Mouse (Mus musculus) WW6 (cell line): ENCODE results near the gene Greb1.
"Not testable (repeated sequence)": the region's sequence is repeated elsewhere in the genome, so short reads cannot be mapped to it uniquely, and the experiment has no call there.

Experiments
- DNase-seq: peaks from one replicate; pipeline ENCODE4 v3.0.0-alpha.2; 2013; ENCODE audit warnings: low read depth, low spot score

The Greb1 gene

GRCm38 (mm10) chr12:16695252-16695651 lies 105.4 kb downstream of the Greb1 start:
- DNase-seq = not testable (repeated sequence)

- no peak for DNase-seq
Measured at GRCm38 (mm10) chr12:16694783-16695182, 105.9 kb downstream of the Greb1 start.

- no peak for DNase-seq
Measured at GRCm38 (mm10) chr12:16690631-16691030, 110.1 kb downstream of the Greb1 start.

- DNase-seq = no peak
Measured at GRCm38 (mm10) chr12:16672246-16672645, 128.4 kb downstream of the Greb1 start.

- DNase-seq = no peak
Measured at GRCm38 (mm10) chr12:16669176-16669575, 131.5 kb downstream of the Greb1 start.

- peak; percentile 86 for DNase-seq
Measured at GRCm38 (mm10) chr12:16665022-16665421, 135.7 kb downstream of the Greb1 start.

- no peak for DNase-seq
Measured at GRCm38 (mm10) chr12:16662955-16663585, 137.6 kb downstream of the Greb1 start.

- no peak for DNase-seq
Measured at GRCm38 (mm10) chr12:16661936-16662335, 138.8 kb downstream of the Greb1 start.

GRCm38 (mm10) chr12:16661459-16661858 lies 139.2 kb downstream of the Greb1 start:
- no peak for DNase-seq

- DNase-seq = no peak
Measured at GRCm38 (mm10) chr12:16656906-16657875, 143.5 kb downstream of the Greb1 start.

- no peak for DNase-seq
Measured at GRCm38 (mm10) chr12:16655604-16656003, 145.1 kb downstream of the Greb1 start.

- DNase-seq = peak; percentile 49
Measured at GRCm38 (mm10) chr12:16653332-16654093, 147.2 kb downstream of the Greb1 start, which contains the start of gene Ntsr2. Gene Ntsr2, plus strand, starts transcription at chr12:16653382.

- DNase-seq = no peak
Measured at GRCm38 (mm10) chr12:16649819-16650218, 150.9 kb downstream of the Greb1 start.

GRCm38 (mm10) chr12:16648273-16648672 lies 152.4 kb downstream of the Greb1 start:
- no peak for DNase-seq

- DNase-seq = no peak
Measured at GRCm38 (mm10) chr12:16646780-16647409, 153.8 kb downstream of the Greb1 start.

- DNase-seq = no peak
Measured at GRCm38 (mm10) chr12:16644698-16645097, 156.0 kb downstream of the Greb1 start.

- no peak for DNase-seq
Measured at GRCm38 (mm10) chr12:16643508-16644345, 157.0 kb downstream of the Greb1 start.

GRCm38 (mm10) chr12:16642000-16642399 lies 158.7 kb downstream of the Greb1 start:
- DNase-seq = no peak

GRCm38 (mm10) chr12:16640075-16640474 lies 160.6 kb downstream of the Greb1 start:
- no peak for DNase-seq

- no peak for DNase-seq
Measured at GRCm38 (mm10) chr12:16639078-16639771, 161.5 kb downstream of the Greb1 start.
